Mouse (Mus musculus) embryo, embryonic 10.5 days (tissue): ENCODE results near the gene Jmjd7.

Source experiments
- DNase-seq: peaks from one replicate; pipeline ENCODE4 v3.0.0-alpha.2; 2015; ENCODE audit warnings: low spot score

Gene Jmjd7

GRCm38 (mm10) chr2:120060651-120061050, 33.4 kb downstream of the Jmjd7 start:
- DNase-seq, result no peak

- DNase-seq, result no peak
Measured at GRCm38 (mm10) chr2:120062248-120062647, 35.0 kb downstream of the Jmjd7 start.

- DNase-seq, result no peak
Measured at GRCm38 (mm10) chr2:120064639-120065038, 37.4 kb downstream of the Jmjd7 start.

- no peak for DNase-seq
Measured at GRCm38 (mm10) chr2:120065243-120065642, 38.0 kb downstream of the Jmjd7 start.

DNA sequence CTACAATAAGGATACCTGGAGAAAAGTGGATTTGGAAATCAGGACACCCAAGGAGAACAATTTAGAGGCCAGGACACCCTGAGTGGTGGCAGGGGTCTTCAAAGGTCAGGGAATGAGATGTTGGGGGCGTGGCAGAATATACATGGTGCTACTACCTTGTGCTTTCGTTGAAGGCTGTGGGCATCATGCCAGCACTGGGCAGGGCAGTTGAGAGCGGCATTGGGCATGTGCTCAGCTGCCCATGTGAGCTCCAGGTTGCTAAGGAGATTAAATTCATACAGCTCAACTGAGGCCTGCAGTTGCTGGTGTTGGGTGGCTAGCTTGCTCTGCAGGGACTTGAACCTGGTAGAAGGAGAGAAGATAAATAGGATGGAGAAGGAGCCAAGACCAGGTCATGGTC, 38.9 kb downstream of the Jmjd7 start:
- DNase-seq, result no peak

- DNase-seq, result peak; percentile 77
Measured at GRCm38 (mm10) chr2:120068555-120069465, 41.5 kb downstream of the Jmjd7 start.

GRCm38 (mm10) chr2:120069466-120069990, 42.2 kb downstream of the Jmjd7 start:
- DNase-seq, result no peak

DNA sequence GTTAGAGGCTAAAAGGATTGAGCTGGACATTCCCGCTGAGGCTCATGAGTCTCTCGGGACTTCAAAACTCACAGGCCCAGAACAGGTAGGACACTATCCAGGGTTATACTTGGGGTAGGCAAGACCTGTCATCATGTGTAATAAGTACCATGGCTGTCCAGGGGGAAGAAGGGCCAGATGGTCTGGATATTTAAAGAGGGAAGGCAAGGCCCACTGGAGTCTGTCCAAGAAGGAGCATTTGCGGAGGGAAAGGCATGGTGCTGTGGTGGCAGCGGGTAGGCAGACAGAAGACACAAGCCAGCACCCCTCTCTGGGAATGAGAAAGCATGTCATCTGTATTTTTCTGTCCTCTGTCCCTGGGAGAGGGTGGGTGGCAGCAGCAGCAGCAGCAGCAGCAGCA, 46.8 kb downstream of the Jmjd7 start:
- no peak for DNase-seq

GRCm38 (mm10) chr2:120076076-120076705, 48.9 kb downstream of the Jmjd7 start:
- DNase-seq, result peak; percentile 67
